Mouse (Mus musculus): Measurements from ENCODE around the gene Yap1.

Yap1 gene

GRCm38 (mm10) chr9:7957407-7957806, 47.0 kb downstream of the Yap1 start:
- TF ChIP-seq GATA4 (IDR thresholded peaks at IDR 0.05; ENCODE audit: insufficient replicate concordance, low read length): no peak

DNA sequence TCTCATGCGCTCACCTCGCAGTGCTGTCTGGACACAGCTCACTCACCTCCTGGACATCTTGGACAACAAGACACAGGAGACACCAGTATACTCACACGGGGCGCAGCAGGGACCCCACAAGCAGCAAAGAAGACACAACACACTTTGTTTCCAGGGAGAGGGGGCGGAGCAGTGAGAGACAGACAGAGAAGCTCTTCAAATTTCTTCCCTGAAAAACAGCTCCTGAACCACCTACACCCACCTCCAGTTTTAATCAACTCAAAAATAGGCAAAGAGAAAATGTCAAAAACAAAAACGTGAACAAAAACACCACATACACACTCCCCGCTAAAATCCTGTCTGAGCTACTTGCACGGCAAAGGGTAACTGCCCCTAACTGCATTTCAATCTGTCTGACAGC, 48.0 kb downstream of the Yap1 start:
- TF ChIP-seq GATA4 (IDR thresholded peaks at IDR 0.05; ENCODE audit: insufficient replicate concordance, low read length): no peak

DNA sequence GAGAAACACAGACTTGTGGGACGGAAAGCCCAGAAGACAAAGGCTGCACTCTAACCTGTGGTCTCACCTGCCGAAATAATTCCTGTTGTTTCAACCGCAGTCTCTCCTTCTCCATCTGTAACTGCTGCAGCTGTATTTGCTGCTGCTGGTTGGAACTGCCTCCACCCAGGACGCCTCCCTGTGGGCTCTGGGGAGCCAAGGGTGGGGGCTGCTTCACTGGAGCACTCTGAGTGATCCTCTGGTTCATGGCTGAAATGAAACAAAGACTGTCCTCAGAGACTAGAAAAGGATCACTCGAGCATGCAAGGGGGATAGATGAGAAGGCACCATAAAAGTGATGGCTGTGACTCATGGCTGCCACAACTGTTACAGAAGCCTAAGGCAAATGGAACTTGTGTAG, 51.5 kb downstream of the Yap1 start:
- TF ChIP-seq GATA4 (IDR thresholded peaks at IDR 0.05; ENCODE audit: insufficient replicate concordance, low read length): no peak

DNA sequence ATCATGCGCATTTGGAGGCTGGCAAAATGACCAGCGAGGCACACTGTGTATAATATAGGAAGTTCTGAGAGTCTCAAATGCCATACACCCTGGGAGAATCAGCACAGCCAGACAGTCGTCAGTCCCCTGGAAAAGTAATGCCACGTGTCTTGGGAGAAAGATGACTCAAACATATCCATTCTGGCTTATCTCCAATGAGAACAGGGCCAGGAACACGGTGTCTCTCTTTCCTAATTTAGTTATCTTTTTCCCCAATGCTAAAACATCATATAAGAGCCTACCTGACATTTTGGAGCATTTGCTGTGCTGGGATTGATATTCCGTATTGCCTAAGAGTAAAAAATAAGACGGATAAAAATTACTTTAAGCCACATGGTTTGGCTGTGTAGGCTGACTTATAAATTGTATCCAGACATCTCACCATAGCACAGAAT, 54.2 kb downstream of the Yap1 start:
- TF ChIP-seq GATA4 (IDR thresholded peaks at IDR 0.05; ENCODE audit: insufficient replicate concordance, low read length): no peak

GRCm38 (mm10) chr9:7947946-7948345, 56.5 kb downstream of the Yap1 start:
- TF ChIP-seq GATA4 (IDR thresholded peaks at IDR 0.05; ENCODE audit: insufficient replicate concordance, low read length): no peak

DNA sequence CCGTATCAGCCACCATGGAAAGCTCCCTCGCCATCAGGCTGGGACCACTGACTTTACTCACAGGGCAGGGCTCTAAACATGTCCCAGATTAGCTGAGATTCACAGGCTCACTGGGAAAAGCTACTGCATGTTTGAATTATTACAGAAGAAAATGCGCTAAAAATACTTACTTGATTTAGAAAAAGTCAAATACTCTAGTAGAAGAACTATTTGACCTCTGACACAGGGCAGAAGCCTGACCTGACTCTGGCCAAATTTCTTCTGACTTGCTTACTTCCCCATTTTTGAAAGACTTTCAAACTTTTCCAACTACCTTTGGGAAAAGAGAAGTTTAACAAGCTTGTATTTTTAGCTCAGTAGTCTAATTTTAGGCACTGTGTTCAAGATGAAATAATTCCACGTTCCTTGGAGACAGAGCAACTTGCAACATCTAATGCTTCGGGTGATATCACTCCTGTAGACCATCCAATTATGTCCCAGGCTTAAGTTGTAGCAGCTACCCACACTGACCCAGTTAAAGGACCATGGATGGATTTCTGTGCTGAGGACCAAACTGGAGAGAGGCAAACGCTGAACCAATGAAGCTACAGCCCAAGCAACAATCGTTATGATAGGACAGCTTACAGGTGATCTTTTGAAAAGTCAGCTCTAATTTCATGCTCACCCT, 60.5 kb downstream of the Yap1 start:
- no peak for TF ChIP-seq GATA4 (IDR thresholded peaks at IDR 0.05; ENCODE audit: insufficient replicate concordance, low read length)

- no peak for TF ChIP-seq GATA4 (IDR thresholded peaks at IDR 0.05; ENCODE audit: insufficient replicate concordance, low read length)
These were observed 61.7 kb downstream of the Yap1 start for GRCm38 (mm10) chr9:7942701-7943100.

- no peak for TF ChIP-seq GATA4 (IDR thresholded peaks at IDR 0.05; ENCODE audit: insufficient replicate concordance, low read length)
These were observed 64.3 kb downstream of the Yap1 start for GRCm38 (mm10) chr9:7940075-7940474.

DNA sequence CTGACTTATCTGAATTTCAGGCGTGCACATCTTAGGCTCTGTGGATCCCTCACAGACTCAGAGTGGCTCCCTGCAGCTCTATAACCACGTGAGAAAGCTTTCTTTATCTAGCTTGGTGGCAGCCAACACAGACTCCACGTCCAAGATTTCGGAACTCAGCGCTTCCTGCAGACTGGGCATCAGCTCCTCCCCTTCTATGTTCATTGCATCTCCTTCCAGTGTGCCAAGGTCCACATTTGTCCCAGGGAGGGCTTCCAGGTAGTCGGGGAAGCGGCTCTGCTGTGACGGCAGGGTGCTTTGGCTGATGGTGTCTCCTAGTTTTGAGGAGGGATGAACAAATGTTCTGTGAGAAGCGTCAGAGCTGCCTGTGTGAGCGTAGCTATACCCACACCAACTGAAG, 70.0 kb downstream of the Yap1 start:
- TF ChIP-seq GATA4 (IDR thresholded peaks at IDR 0.05; ENCODE audit: insufficient replicate concordance, low read length): no peak

DNA sequence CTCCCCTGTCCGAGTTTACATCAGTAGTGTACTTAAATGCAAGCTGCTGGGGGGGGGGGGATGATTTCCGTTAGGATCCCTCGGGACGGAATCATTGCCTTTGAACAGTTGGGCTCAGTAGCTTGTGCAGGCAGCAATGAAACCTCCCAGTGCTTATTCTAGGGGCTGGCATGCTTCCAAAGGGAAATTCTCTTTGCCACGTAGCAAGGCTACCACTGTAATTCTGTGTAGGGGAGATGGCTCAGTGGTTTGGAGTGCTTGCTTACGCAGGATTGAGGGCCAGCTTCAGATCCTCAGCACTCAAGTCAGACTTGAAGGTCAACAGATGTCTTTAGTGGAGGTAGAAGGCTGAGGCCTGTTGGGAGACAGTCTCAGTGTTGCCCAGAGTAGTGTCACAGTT, 74.8 kb downstream of the Yap1 start:
- TF ChIP-seq GATA4 (IDR thresholded peaks at IDR 0.05; ENCODE audit: insufficient replicate concordance, low read length): no peak

- TF ChIP-seq GATA4 (IDR thresholded peaks at IDR 0.05; ENCODE audit: insufficient replicate concordance, low read length): no peak
These were observed 75.5 kb downstream of the Yap1 start for GRCm38 (mm10) chr9:7928866-7929265.

GRCm38 (mm10) chr9:7928207-7928793, 76.1 kb downstream of the Yap1 start:
- TF ChIP-seq GATA4 (IDR thresholded peaks at IDR 0.05; ENCODE audit: insufficient replicate concordance, low read length): no peak

GRCm38 (mm10) chr9:7914925-7915324, 89.5 kb downstream of the Yap1 start:
- no peak for TF ChIP-seq GATA4 (IDR thresholded peaks at IDR 0.05; ENCODE audit: insufficient replicate concordance, low read length)

DNA sequence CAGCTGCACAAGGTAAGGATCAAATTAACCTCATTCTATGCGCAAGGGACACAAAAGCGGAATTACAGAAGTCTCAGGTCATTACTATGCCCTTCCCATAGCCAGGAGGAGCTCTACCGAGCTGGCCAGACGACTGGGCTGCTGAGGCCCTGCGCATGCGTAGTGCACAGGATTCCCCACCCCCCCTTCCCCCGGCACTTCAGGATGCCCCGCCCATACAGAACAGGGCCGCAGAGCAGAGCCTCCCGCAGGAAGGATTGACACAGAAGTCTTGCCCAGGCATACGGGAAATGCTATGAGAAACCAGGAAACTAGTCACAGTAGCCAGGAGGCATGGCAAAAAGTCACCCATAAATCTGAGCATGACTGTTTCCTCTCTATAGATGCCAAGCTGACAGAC, 89.9 kb downstream of the Yap1 start:
- no peak for TF ChIP-seq GATA4 (IDR thresholded peaks at IDR 0.05; ENCODE audit: insufficient replicate concordance, low read length)

DNA sequence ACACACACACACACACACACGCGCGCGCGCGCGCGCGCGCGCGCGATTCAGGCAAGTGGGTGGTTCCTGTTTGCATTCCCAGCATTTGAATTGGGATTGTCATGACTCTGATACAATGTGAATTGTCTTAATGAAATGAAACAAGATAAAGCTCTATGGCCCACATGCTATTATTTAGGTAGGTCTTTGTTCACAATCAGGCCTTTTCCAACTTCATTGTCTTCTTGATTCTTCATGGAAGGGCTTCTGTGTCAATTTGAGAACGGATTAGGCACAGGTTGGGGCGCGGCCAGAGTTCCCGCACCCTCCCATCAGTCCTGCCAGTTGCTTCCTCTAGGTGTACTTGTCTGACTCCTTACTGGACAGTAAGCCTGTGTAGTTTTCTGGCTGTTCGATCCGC, 90.4 kb downstream of the Yap1 start:
- TF ChIP-seq GATA4 (IDR thresholded peaks at IDR 0.05; ENCODE audit: insufficient replicate concordance, low read length): no peak

DNA sequence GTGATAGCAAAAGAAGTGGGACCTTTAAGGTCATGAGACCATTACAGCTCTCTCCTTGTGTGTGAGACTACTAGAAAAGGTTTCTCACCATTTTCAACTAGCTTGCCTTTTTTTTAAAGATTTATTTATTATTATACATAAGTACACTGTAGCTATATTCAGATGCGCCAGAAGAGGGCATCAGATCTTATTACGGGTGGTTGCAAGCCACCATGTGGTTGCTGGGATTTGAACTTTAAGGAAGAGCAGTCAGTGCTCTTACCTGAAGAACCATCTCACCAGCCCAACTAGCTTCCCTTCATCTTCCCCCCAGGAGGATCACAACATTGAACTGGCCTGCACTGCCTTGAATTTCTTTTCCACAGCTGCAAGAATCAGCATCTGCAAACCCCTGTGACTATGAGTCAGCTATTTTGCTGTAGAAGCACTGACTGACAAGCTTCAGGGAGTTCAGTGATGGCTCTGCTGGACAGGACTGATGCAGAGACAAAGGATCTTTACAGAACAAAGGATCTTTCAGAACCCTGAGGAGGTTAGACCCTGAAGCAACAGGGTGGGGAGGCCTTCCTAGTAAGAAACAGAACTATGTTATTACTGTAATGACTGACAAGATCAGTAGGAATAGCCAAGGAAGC, 96.9 kb downstream of the Yap1 start:
- no peak for TF ChIP-seq GATA4 (IDR thresholded peaks at IDR 0.05; ENCODE audit: insufficient replicate concordance, low read length)

Data from liver, adult (tissue).